Mouse (Mus musculus): ENCODE results near the gene Pfkfb3. TPM values are rescaled to one million over a fixed set of nuclear protein-coding genes. Genes with fewer than 3 reads are reported as not detected.
"Not testable (repeated sequence)": the region's sequence is repeated elsewhere in the genome, so short reads cannot be mapped to it uniquely, and the experiment has no call there.

The Pfkfb3 gene
- polyA plus RNA-seq, 1 experiment from 2014 or later, result 9.4 TPM

- no peak overlapping the region for H3K4me2 ChIP-seq (ENCODE audit: low read length)
- no peaks in the 10 kb centered on the region for H3K36me3 ChIP-seq (ENCODE audit: insufficient read depth, low read length)
- no peak overlapping the region for H3K27ac ChIP-seq
- no peaks in the 10 kb centered on the region for H3K9me3 ChIP-seq (replicated peaks; ENCODE audit: low read length)
- no peak overlapping the region for H3K9ac ChIP-seq (ENCODE audit: low read depth, low read length)
- H3K4me3 ChIP-seq (replicated peaks; ENCODE audit: low read depth, low read length), result no peak overlapping the region
- ATAC-seq (replicated peaks; ENCODE audit: low FRiP score, low read depth), result no peak
- H3K4me1 ChIP-seq (replicated peaks; ENCODE audit: insufficient read depth, low read length), result 0 out of 2 replicates have a peak, but pooled peaks cover 3% of the 10 kb centered on the region
- no peaks in the 10 kb centered on the region for H3K27me3 ChIP-seq (ENCODE audit: insufficient read depth, low read length)
- WGBS, result 84% methylated on average over 7 of the region's 7 CpGs
- TF ChIP-seq CTCF (IDR thresholded peaks at IDR 0.05; ENCODE audit: low read depth), result no peak
- no peak for DNase-seq (ENCODE audit: low spot score)
Observed at GRCm38 (mm10) chr2:11543158-11543557, 10.7 kb downstream of the Pfkfb3 start.

- no peak overlapping the region for H3K27ac ChIP-seq
- H3K9ac ChIP-seq (ENCODE audit: low read depth, low read length), result no peak overlapping the region
- peak; percentile 77 for DNase-seq (ENCODE audit: low spot score)
- TF ChIP-seq CTCF (IDR thresholded peaks at IDR 0.05; ENCODE audit: low read depth), result peak; percentile 86
- 88% methylated on average over 1 of the region's 1 CpGs for WGBS
- no peaks in the 10 kb centered on the region for H3K9me3 ChIP-seq (replicated peaks; ENCODE audit: low read length)
- H3K4me3 ChIP-seq (replicated peaks; ENCODE audit: low read depth, low read length), result no peak overlapping the region
- ATAC-seq (replicated peaks; ENCODE audit: low FRiP score, low read depth), result peak; percentile 56; the same call in 1 of the 2 replicates
- H3K4me2 ChIP-seq (ENCODE audit: low read length), result no peak overlapping the region
- H3K36me3 ChIP-seq (ENCODE audit: insufficient read depth, low read length), result no peaks in the 10 kb centered on the region
- no peaks in the 10 kb centered on the region for H3K27me3 ChIP-seq (ENCODE audit: insufficient read depth, low read length)
- 0 out of 2 replicates have a peak, but pooled peaks cover 3% of the 10 kb centered on the region for H3K4me1 ChIP-seq (replicated peaks; ENCODE audit: insufficient read depth, low read length)
Observed at GRCm38 (mm10) chr2:11542640-11543039, 11.2 kb downstream of the Pfkfb3 start.

GRCm38 (mm10) chr2:11542121-11542520 lies 11.8 kb downstream of the Pfkfb3 start:
- Histone ChIP-seq H3K36me3 (ENCODE audit: insufficient read depth, low read length) (no peaks in the 10 kb centered on the region), H3K4me2 (ENCODE audit: low read length) (no peak overlapping the region), H3K9me3 (replicated peaks; ENCODE audit: low read length) (no peaks in the 10 kb centered on the region), H3K4me3 (replicated peaks; ENCODE audit: low read depth, low read length) (no peak overlapping the region), H3K4me1 (replicated peaks; ENCODE audit: insufficient read depth, low read length) (0 out of 2 replicates have a peak, but pooled peaks cover 3% of the 10 kb centered on the region), H3K9ac (ENCODE audit: low read depth, low read length) (no peak overlapping the region), H3K27ac (no peak overlapping the region), H3K27me3 (ENCODE audit: insufficient read depth, low read length) (no peaks in the 10 kb centered on the region)
- 95% methylated on average over 1 of the region's 1 CpGs for WGBS
- ATAC-seq (replicated peaks; ENCODE audit: low FRiP score, low read depth) (no peak), DNase-seq (ENCODE audit: low spot score) (no peak)
- no peak for TF ChIP-seq CTCF (IDR thresholded peaks at IDR 0.05; ENCODE audit: low read depth)

GRCm38 (mm10) chr2:11541528-11541927 lies 12.3 kb downstream of the Pfkfb3 start:
- H3K36me3 ChIP-seq (ENCODE audit: insufficient read depth, low read length); ATAC-seq (replicated peaks; ENCODE audit: low FRiP score, low read depth); H3K4me3 ChIP-seq (replicated peaks; ENCODE audit: low read depth, low read length); H3K27ac ChIP-seq; H3K4me2 ChIP-seq (ENCODE audit: low read length); DNase-seq (ENCODE audit: low spot score); H3K9ac ChIP-seq (ENCODE audit: low read depth, low read length); H3K27me3 ChIP-seq (ENCODE audit: insufficient read depth, low read length); H3K9me3 ChIP-seq (replicated peaks; ENCODE audit: low read length); H3K4me1 ChIP-seq (replicated peaks; ENCODE audit: insufficient read depth, low read length): not testable (repeated sequence)
- 63% methylated on average over 1 of the region's 1 CpGs for WGBS

GRCm38 (mm10) chr2:11535966-11536365 lies 17.9 kb downstream of the Pfkfb3 start:
- DNase-seq (ENCODE audit: low spot score) (no peak), ATAC-seq (replicated peaks; ENCODE audit: low FRiP score, low read depth) (peak; percentile 33; the same call in 1 of the 2 replicates)
- H3K4me3 ChIP-seq (replicated peaks; ENCODE audit: low read depth, low read length), result peak overlapping the region; percentile 37
- no peaks in the 10 kb centered on the region for H3K36me3 ChIP-seq (ENCODE audit: insufficient read depth, low read length)
- no peak for TF ChIP-seq CTCF (IDR thresholded peaks at IDR 0.05; ENCODE audit: low read depth)
- peak overlapping the region; percentile 56; the same call in 1 of the 2 replicates for H3K9ac ChIP-seq (ENCODE audit: low read depth, low read length)
- H3K27me3 ChIP-seq (ENCODE audit: insufficient read depth, low read length), result no peaks in the 10 kb centered on the region
- peak overlapping the region; percentile 76 for H3K4me2 ChIP-seq (ENCODE audit: low read length)
- H3K27ac ChIP-seq, result peak overlapping the region; percentile 57
- 60% methylated on average over 8 of the region's 8 CpGs for WGBS
- 0 out of 2 replicates have a peak, but pooled peaks cover 3% of the 10 kb centered on the region for H3K4me1 ChIP-seq (replicated peaks; ENCODE audit: insufficient read depth, low read length)
- H3K9me3 ChIP-seq (replicated peaks; ENCODE audit: low read length), result no peaks in the 10 kb centered on the region

GRCm38 (mm10) chr2:11535412-11535928 lies 18.4 kb downstream of the Pfkfb3 start:
- Histone ChIP-seq H3K4me2 (ENCODE audit: low read length) (peak overlapping the region; percentile 76), H3K27me3 (ENCODE audit: insufficient read depth, low read length) (no peaks in the 10 kb centered on the region), H3K9me3 (replicated peaks; ENCODE audit: low read length) (no peaks in the 10 kb centered on the region), H3K36me3 (ENCODE audit: insufficient read depth, low read length) (no peaks in the 10 kb centered on the region), H3K27ac (peak overlapping the region; percentile 60), H3K4me1 (replicated peaks; ENCODE audit: insufficient read depth, low read length) (0 out of 2 replicates have a peak, but pooled peaks cover 3% of the 10 kb centered on the region), H3K4me3 (replicated peaks; ENCODE audit: low read depth, low read length) (peak overlapping the region; percentile 37), H3K9ac (ENCODE audit: low read depth, low read length) (peak overlapping the region; percentile 56)
- DNase-seq (ENCODE audit: low spot score), result peak; percentile 98
- peak; percentile 99 for ATAC-seq (replicated peaks; ENCODE audit: low FRiP score, low read depth)
- no peak for TF ChIP-seq CTCF (IDR thresholded peaks at IDR 0.05; ENCODE audit: low read depth)
- WGBS, result under 1% methylated on average over 32 of the region's 32 CpGs

Measured in kidney, postnatal 0 days (tissue).